Mouse (Mus musculus) thymus, adult 2 months (tissue): ENCODE results near the gene Dlx4. TPM values are rescaled to one million over a fixed set of nuclear protein-coding genes. Genes with fewer than 3 reads are reported as not detected.

Experiments
- DNase-seq: peaks from one replicate; pipeline ENCODE4 v3.0.0; 2021
- H3K27ac ChIP-seq: fragments of 200-500 bp; 2 replicates; pipeline ENCODE4 v1.5.1; 2012; ENCODE audit warnings: low read length, control low read depth; ENCODE audit not compliant: control insufficient read depth, insufficient read depth
- H3K27me3 ChIP-seq: fragments of 200-500 bp; 2 replicates; pipeline ENCODE4 v1.6.1; 2012; ENCODE audit warnings: mild to moderate bottlenecking, low read length, moderate library complexity, mixed read lengths; ENCODE audit not compliant: control insufficient read depth, insufficient read depth
- H3K36me3 ChIP-seq: fragments of 200-500 bp; 2 replicates; pipeline ENCODE4 v1.6.1; 2012; ENCODE audit warnings: mild to moderate bottlenecking, low read length, moderate library complexity; ENCODE audit not compliant: control insufficient read depth, insufficient read depth
- H3K4me1 ChIP-seq: fragments of 200-500 bp; replicated peaks from 2 replicates; pipeline ENCODE4 v1.6.1; 2012; ENCODE audit warnings: low read length; ENCODE audit not compliant: control insufficient read depth, insufficient read depth
- H3K4me3 ChIP-seq: fragments of 200-500 bp; 2 replicates; pipeline ENCODE4 v1.5.1; 2012; ENCODE audit warnings: mild to moderate bottlenecking, low read length, control low read depth, moderate library complexity; ENCODE audit not compliant: control insufficient read depth, insufficient read depth
- CTCF ChIP-seq: fragments of 200-500 bp; IDR thresholded peaks from 2 replicates; pipeline ENCODE4 v1.5.1; 2012; ENCODE audit warnings: mild to moderate bottlenecking, control low read depth, low read length, moderate library complexity, borderline replicate concordance; ENCODE audit not compliant: control insufficient read depth, poor library complexity, insufficient read depth; ENCODE audit errors: extremely low read depth
- POLR2A ChIP-seq: fragments of 200-500 bp; IDR thresholded peaks from 2 replicates; pipeline ENCODE4 v1.6.1; 2012; ENCODE audit warnings: mild to moderate bottlenecking, low read length, control low read depth, moderate library complexity; ENCODE audit not compliant: control insufficient read depth, poor library complexity, insufficient read depth; ENCODE audit errors: extremely low read depth
- WGBS: fragments of 180-500 bp; shearing (Covaris S2); methylation state at CpG from one replicate; pipeline ENCODE4 v1.1.7; 2018; 5-methylcytosine and 5-hydroxymethylcytosine counted together
- polyA plus RNA-seq: library from polyadenylated mRNA; depleted of rRNA; stranded (reverse); fragments of >200 nt; gene quantifications from 2 replicates; pipeline ENCODE4 v1.2.3, GENCODE M21; 2012

Dlx4 gene
- polyA plus RNA-seq, 1 experiment, result 0.34 TPM

- WGBS, result 97% methylated on average over 2 of the region's 2 CpGs
- Histone ChIP-seq H3K27ac (no peak overlapping the region), H3K4me1 (no peaks in the 10 kb centered on the region), H3K36me3 (no peaks in the 10 kb centered on the region), H3K4me3 (no peak overlapping the region), H3K27me3 (peaks cover 2% of the 10 kb centered on the region; the same call in 1 of the 2 replicates)
- no peak for TF ChIP-seq POLR2A
- TF ChIP-seq CTCF, result no peak
- DNase-seq, result no peak
Measured at GRCm38 (mm10) chr11:95109000-95109399, 37.1 kb downstream of the Dlx4 start.

GRCm38 (mm10) chr11:95106440-95107236, 39.4 kb downstream of the Dlx4 start:
- no peaks in the 10 kb centered on the region for H3K36me3 ChIP-seq
- H3K27me3 ChIP-seq, result peaks cover 2% of the 10 kb centered on the region; the same call in 1 of the 2 replicates
- TF ChIP-seq POLR2A, result no peak
- peak; percentile 67; the same call in 1 of the 2 replicates for TF ChIP-seq CTCF
- WGBS, result 2% methylated on average over 23 of the region's 23 CpGs
- no peak overlapping the region for H3K4me3 ChIP-seq
- no peak overlapping the region for H3K27ac ChIP-seq
- peak; percentile 70 for DNase-seq
- H3K4me1 ChIP-seq, result no peaks in the 10 kb centered on the region

GRCm38 (mm10) chr11:95105274-95105874, 40.7 kb downstream of the Dlx4 start:
- H3K4me1 ChIP-seq, result no peaks in the 10 kb centered on the region
- no peak overlapping the region for H3K4me3 ChIP-seq
- no peak for TF ChIP-seq CTCF
- no peak for TF ChIP-seq POLR2A
- H3K36me3 ChIP-seq, result no peaks in the 10 kb centered on the region
- 4% methylated on average over 25 of the region's 25 CpGs for WGBS
- peaks cover 2% of the 10 kb centered on the region; the same call in 1 of the 2 replicates for H3K27me3 ChIP-seq
- no peak for DNase-seq
- no peak overlapping the region for H3K27ac ChIP-seq

GRCm38 (mm10) chr11:95104266-95104665, 41.8 kb downstream of the Dlx4 start:
- DNase-seq, result no peak
- H3K4me1 ChIP-seq, result no peaks in the 10 kb centered on the region
- H3K36me3 ChIP-seq, result no peaks in the 10 kb centered on the region
- peaks cover 2% of the 10 kb centered on the region; the same call in 1 of the 2 replicates for H3K27me3 ChIP-seq
- TF ChIP-seq CTCF (no peak), POLR2A (no peak)
- no peak overlapping the region for H3K27ac ChIP-seq
- 46% methylated on average over 6 of the region's 6 CpGs for WGBS
- no peak overlapping the region for H3K4me3 ChIP-seq

- Histone ChIP-seq H3K4me3 (no peak overlapping the region), H3K27ac (no peak overlapping the region), H3K36me3 (no peaks in the 10 kb centered on the region), H3K27me3 (peaks cover 2% of the 10 kb centered on the region; the same call in 1 of the 2 replicates), H3K4me1 (no peaks in the 10 kb centered on the region)
- 87% methylated on average over 19 of the region's 19 CpGs for WGBS
- TF ChIP-seq CTCF, result no peak
- TF ChIP-seq POLR2A, result no peak
- DNase-seq, result no peak
Measured at GRCm38 (mm10) chr11:95102161-95102904, 43.7 kb downstream of the Dlx4 start.
